Mouse (Mus musculus) limb, embryonic 10.5 days (tissue): ENCODE data around the gene Dhrs7c. TPM values are rescaled to one million over a fixed set of nuclear protein-coding genes. Genes with fewer than 3 reads are reported as not detected.

Experiments used
- DNase-seq: peaks from one replicate; pipeline ENCODE4 v3.0.0-alpha.2; 2017; ENCODE audit warnings: low spot score
- H3K27ac ChIP-seq: fragments of 300-500 bp; sonication (generic); 2 replicates; pipeline ENCODE4 v1.5.1; 2016; ENCODE audit warnings: mild to moderate bottlenecking
- H3K27me3 ChIP-seq: fragments of 300-500 bp; sonication (generic); 2 replicates; pipeline ENCODE4 v1.6.1; 2016; ENCODE audit warnings: low read depth, mild to moderate bottlenecking; ENCODE audit not compliant: poor library complexity, severe bottlenecking
- H3K36me3 ChIP-seq: fragments of 300-500 bp; sonication (generic); 2 replicates; pipeline ENCODE4 v1.6.1; 2016; ENCODE audit warnings: mild to moderate bottlenecking, moderate library complexity
- H3K4me1 ChIP-seq: fragments of 300-500 bp; sonication (generic); 2 replicates; pipeline ENCODE4 v1.6.1; 2016
- H3K4me3 ChIP-seq: fragments of 300-500 bp; sonication (generic); 2 replicates; pipeline ENCODE4 v1.5.1; 2016; ENCODE audit warnings: mild to moderate bottlenecking, moderate library complexity
- H3K9me3 ChIP-seq: fragments of 300-500 bp; sonication (generic); replicated peaks from 2 replicates; pipeline ENCODE4 v1.6.1; 2016; ENCODE audit warnings: mild to moderate bottlenecking
- WGBS: fragments of 180-500 bp; shearing (Covaris S2); methylation state at CpG from one replicate; pipeline ENCODE4 v1.1.7; 2016; 5-methylcytosine and 5-hydroxymethylcytosine counted together
- polyA plus RNA-seq: library from polyadenylated mRNA; unstranded; fragments of >200 nt; fragmentation: Nextera tagmentation; extraction: Ambion mirVana; gene quantifications from 2 replicates; pipeline ENCODE4 v1.2.1, GENCODE M21; 2016

The Dhrs7c gene
- polyA plus RNA-seq, result not detected in 2 replicates

DNA sequence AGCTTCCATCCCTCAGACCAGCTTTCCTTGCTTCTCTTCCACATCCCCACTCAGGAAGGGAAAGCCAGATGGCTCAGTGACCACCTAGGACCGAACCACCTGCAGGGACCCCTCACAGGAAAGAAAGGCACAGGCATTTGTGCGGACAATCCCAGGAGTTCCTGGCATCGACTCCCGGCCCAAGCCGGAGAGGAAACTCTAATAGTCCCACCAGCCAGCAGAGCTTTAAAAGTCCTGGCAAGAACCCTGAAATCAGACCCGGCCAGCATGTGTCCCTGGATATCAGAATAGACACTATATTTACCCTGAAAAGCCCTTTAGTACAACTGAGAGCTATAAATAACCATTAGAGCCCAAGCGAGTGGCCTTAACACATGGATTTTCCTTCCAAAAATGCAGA is at the start of gene Dhrs7c:
Gene Dhrs7c, plus strand, starts transcription at position 257 of the 400 bp plus-strand sequence.
- Histone ChIP-seq H3K27me3 (no peaks in the 10 kb centered on the region), H3K9me3 (no peaks in the 10 kb centered on the region), H3K27ac (no peak within 1 kb of the TSS), H3K4me3 (no peak within 1 kb of the TSS), H3K4me1 (peaks cover 4% of the 10 kb centered on the region), H3K36me3 (no peaks in the 10 kb centered on the region)
- DNase-seq, result no peak
- 85% methylated on average over 7 of the region's 7 CpGs for WGBS

DNA sequence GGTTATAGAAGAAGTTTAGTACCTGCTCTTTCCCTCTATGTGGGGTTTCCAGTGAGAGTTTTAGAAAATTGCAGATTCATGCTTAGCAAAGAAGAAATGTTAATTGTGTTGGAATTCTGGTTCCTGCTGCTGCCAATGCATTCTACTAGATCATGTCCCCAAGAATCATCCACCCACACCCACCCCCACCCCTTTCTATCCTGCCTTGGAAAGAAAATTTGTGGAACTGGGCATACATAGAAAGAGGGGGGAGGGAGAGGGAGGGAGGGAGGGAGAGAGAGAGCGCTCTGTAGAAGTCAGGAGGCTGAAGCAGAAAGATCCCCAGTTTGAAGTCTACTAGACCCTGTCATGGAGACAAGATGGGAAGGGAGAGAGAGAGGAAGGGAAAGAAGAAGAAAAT is 41.7 kb upstream of the Dhrs7c start:
- Histone ChIP-seq H3K27me3 (no peaks in the 10 kb centered on the region), H3K4me3 (no peak overlapping the region), H3K9me3 (no peaks in the 10 kb centered on the region), H3K36me3 (no peaks in the 10 kb centered on the region), H3K4me1 (no peaks in the 10 kb centered on the region), H3K27ac (no peak overlapping the region)
- WGBS, result 94% methylated on average over 1 of the region's 1 CpGs
- no peak for DNase-seq

DNA sequence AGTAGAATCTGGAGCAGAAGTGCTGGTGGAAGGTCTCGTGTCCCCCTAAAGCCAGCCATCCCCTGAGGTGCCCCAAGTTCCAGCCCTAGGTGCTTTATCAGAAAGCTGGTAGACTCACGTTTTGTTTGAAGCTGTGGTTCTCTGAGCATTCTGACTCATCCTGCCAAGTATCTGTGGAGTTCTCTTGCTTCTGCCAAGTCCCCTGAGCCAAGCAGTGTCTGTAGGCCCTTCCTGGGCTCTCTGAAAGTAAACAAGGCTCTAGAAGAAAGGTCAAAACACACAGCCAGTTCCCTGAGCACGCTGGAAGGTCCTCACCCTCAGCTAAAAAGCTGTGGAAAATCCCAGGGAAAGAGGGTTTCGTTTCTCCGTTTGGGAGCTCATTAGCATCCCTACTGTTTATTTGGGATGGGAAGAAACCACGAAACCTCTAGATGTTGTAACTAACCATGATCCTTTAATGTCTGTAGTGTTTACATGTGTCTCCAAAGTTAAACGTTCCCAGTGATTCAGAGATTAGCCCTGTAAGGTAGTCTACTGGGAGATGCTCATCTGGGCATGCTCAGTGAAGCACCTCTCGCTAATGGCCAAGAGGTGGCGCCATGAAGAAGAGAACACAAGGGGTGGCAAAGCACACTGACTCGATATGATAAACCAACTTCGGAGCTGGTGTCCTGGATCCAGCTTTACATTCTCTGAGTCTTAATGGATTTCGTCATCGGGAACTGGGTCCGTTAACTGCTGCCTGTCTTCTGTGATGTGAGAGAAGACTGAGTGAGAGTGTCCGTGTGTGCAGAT is 40.4 kb upstream of the Dhrs7c start:
- Histone ChIP-seq H3K27me3 (no peaks in the 10 kb centered on the region), H3K27ac (no peak overlapping the region), H3K4me1 (no peaks in the 10 kb centered on the region), H3K9me3 (no peaks in the 10 kb centered on the region), H3K36me3 (no peaks in the 10 kb centered on the region), H3K4me3 (no peak overlapping the region)
- no peak for DNase-seq
- 72% methylated on average over 15 of the region's 15 CpGs for WGBS

GRCm38 (mm10) chr11:67771053-67771452 is 26.9 kb upstream of the Dhrs7c start, which contains the start of gene Glp2r:
Glp2r (minus strand) TSS chr11:67771153.
- Histone ChIP-seq H3K4me1 (no peaks in the 10 kb centered on the region), H3K27me3 (0 out of 2 replicates have a peak, but pooled peaks cover 4% of the 10 kb centered on the region), H3K4me3 (no peak within 1 kb of the TSS), H3K27ac (no peak within 1 kb of the TSS), H3K36me3 (no peaks in the 10 kb centered on the region), H3K9me3 (no peaks in the 10 kb centered on the region)
- DNase-seq, result no peak
- WGBS, result 92% methylated on average over 14 of the region's 14 CpGs

DNA sequence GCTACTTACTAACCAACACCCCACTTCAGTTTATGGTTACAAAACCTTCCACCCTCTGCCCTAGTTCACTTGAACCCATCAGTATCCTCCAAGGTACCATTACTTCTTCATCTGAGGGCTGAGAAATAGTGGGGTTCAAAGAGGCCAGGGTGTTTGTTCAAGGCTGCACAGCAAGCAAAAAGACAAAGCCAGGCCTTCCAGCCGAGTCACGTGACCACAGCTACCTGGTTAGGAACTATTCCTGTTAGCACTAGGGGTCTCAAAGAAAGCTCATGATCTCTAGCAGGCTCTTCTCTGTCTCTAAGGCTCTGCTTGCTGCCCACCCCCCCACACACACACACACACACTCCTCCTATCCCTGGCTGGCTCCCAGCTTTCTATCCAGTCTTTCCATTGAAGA is 26.3 kb upstream of the Dhrs7c start:
- Histone ChIP-seq H3K27me3 (0 out of 2 replicates have a peak, but pooled peaks cover 4% of the 10 kb centered on the region), H3K4me1 (no peaks in the 10 kb centered on the region), H3K9me3 (no peaks in the 10 kb centered on the region), H3K36me3 (no peaks in the 10 kb centered on the region), H3K27ac (no peak overlapping the region), H3K4me3 (no peak overlapping the region)
- 84% methylated on average over 2 of the region's 2 CpGs for WGBS
- no peak for DNase-seq

- H3K4me3 ChIP-seq, result no peak overlapping the region
- WGBS, result 35% methylated on average over 8 of the region's 8 CpGs
- H3K36me3 ChIP-seq, result no peaks in the 10 kb centered on the region
- H3K27ac ChIP-seq, result no peak overlapping the region
- DNase-seq, result peak; percentile 51
- H3K4me1 ChIP-seq, result no peaks in the 10 kb centered on the region
- H3K27me3 ChIP-seq, result 0 out of 2 replicates have a peak, but pooled peaks cover 4% of the 10 kb centered on the region
- H3K9me3 ChIP-seq, result no peaks in the 10 kb centered on the region
Observed at GRCm38 (mm10) chr11:67772577-67772976, 25.4 kb upstream of the Dhrs7c start.

DNA sequence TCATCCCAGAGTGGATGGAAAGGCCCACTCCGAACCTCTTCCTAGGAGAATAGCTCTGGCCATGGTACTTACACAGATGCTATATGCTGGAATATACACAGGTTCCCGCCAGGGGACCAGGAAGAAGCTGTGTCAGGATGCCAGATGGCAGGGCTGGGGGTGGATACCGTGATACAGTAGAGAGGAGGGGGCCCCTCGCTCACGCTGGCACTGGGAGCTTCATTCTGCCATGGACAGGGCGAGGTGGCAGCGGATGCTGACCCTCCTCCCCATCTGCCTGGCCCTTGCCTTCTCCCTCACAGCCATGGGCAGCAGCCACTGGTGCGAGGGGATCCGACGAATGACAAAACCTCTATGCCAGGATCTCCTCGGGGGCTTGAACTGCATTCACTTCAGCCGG is 23.6 kb upstream of the Dhrs7c start, which contains the start of gene Gsg1l2:
Gene Gsg1l2, plus strand, starts transcription at position 230 of the 400 bp plus-strand sequence.
- H3K9me3 ChIP-seq, result no peaks in the 10 kb centered on the region
- WGBS, result 90% methylated on average over 12 of the region's 12 CpGs
- H3K4me3 ChIP-seq, result no peak within 1 kb of the TSS
- H3K27me3 ChIP-seq, result 0 out of 2 replicates have a peak, but pooled peaks cover 4% of the 10 kb centered on the region
- H3K36me3 ChIP-seq, result no peaks in the 10 kb centered on the region
- H3K4me1 ChIP-seq, result no peaks in the 10 kb centered on the region
- H3K27ac ChIP-seq, result no peak within 1 kb of the TSS
- DNase-seq, result no peak

DNA sequence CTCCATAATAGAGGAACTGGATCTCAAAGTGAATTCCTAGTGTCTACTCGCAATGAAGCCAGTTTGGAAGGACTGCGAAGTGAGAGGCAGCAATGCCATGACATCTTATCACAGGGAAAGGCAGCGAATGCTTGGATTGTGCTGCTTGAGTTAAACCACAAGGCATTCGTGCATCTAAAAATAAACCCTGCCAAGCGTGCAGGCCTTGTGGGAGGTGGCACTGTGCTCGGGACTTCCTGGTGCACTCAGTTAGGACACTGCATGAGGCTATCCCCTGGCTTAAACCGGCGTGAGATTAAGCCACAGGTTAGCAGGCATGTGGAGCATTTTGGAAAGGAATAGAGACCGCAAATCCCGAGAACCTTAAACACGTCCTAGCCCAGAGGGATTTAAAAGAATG is 7.8 kb upstream of the Dhrs7c start:
- no peaks in the 10 kb centered on the region for H3K36me3 ChIP-seq
- H3K9me3 ChIP-seq, result no peaks in the 10 kb centered on the region
- H3K27me3 ChIP-seq, result no peaks in the 10 kb centered on the region
- no peak overlapping the region for H3K27ac ChIP-seq
- 89% methylated on average over 11 of the region's 11 CpGs for WGBS
- no peak overlapping the region for H3K4me3 ChIP-seq
- DNase-seq, result no peak
- H3K4me1 ChIP-seq, result no peaks in the 10 kb centered on the region

GRCm38 (mm10) chr11:67800130-67800723 is 2.2 kb downstream of the Dhrs7c start:
- H3K4me3 ChIP-seq, result no peak overlapping the region
- no peaks in the 10 kb centered on the region for H3K36me3 ChIP-seq
- H3K4me1 ChIP-seq, result peaks cover 4% of the 10 kb centered on the region
- DNase-seq, result no peak
- no peak overlapping the region for H3K27ac ChIP-seq
- no peaks in the 10 kb centered on the region for H3K9me3 ChIP-seq
- no peaks in the 10 kb centered on the region for H3K27me3 ChIP-seq

DNA sequence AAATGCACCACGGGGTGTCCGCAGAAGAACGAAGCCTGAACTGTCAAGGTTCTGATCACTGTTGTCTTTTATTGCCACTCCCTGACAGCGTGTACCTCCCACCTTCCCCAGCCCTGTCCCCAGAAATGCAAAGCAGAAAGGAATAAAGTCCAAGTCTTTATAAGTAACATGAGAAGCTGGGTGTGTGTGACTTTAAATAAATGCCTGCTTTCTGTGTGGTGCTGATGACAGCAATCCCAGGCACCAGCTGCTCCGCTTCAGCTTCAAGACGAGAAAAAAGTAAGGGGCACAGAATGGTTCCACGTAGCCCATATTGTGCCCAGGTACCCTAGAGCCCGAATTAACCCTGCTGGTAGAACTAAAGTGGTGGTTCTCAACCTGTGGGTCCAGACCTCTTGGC is 3.2 kb downstream of the Dhrs7c start:
- H3K4me1 ChIP-seq, result peaks cover 4% of the 10 kb centered on the region
- no peaks in the 10 kb centered on the region for H3K27me3 ChIP-seq
- H3K9me3 ChIP-seq, result no peaks in the 10 kb centered on the region
- H3K36me3 ChIP-seq, result no peaks in the 10 kb centered on the region
- 71% methylated on average over 8 of the region's 8 CpGs for WGBS
- H3K27ac ChIP-seq, result no peak overlapping the region
- no peak overlapping the region for H3K4me3 ChIP-seq
- DNase-seq, result no peak

GRCm38 (mm10) chr11:67805538-67805937 is 7.6 kb downstream of the Dhrs7c start:
- Histone ChIP-seq H3K27me3 (no peaks in the 10 kb centered on the region), H3K4me1 (peaks cover 4% of the 10 kb centered on the region; the same call in 1 of the 2 replicates), H3K36me3 (no peaks in the 10 kb centered on the region), H3K4me3 (no peak overlapping the region), H3K27ac (no peak overlapping the region), H3K9me3 (no peaks in the 10 kb centered on the region)
- no peak for DNase-seq
- 96% methylated on average over 1 of the region's 1 CpGs for WGBS

- WGBS, result 85% methylated on average over 11 of the region's 11 CpGs
- H3K27me3 ChIP-seq, result no peaks in the 10 kb centered on the region
- H3K4me3 ChIP-seq, result no peak overlapping the region
- no peak overlapping the region for H3K27ac ChIP-seq
- H3K9me3 ChIP-seq, result no peaks in the 10 kb centered on the region
- DNase-seq, result no peak
- H3K4me1 ChIP-seq, result no peaks in the 10 kb centered on the region
- H3K36me3 ChIP-seq, result no peaks in the 10 kb centered on the region
Observed at GRCm38 (mm10) chr11:67806832-67807597, 9.0 kb downstream of the Dhrs7c start.

GRCm38 (mm10) chr11:67808051-67808450 is 10.1 kb downstream of the Dhrs7c start:
- Histone ChIP-seq H3K4me3 (no peak overlapping the region), H3K4me1 (no peaks in the 10 kb centered on the region)
- 89% methylated on average over 5 of the region's 5 CpGs for WGBS

More at GRCm38 (mm10) chr11:67808051-67808450, 10.1 kb downstream of the Dhrs7c start:
- DNase-seq, result no peak
- Histone ChIP-seq H3K27ac (no peak overlapping the region), H3K36me3 (no peaks in the 10 kb centered on the region), H3K9me3 (no peaks in the 10 kb centered on the region), H3K27me3 (no peaks in the 10 kb centered on the region)
